Mouse (Mus musculus) liver, embryonic 13.5 days (tissue): Measurements from ENCODE around the gene Srrd. TPM values are rescaled to one million over a fixed set of nuclear protein-coding genes. Genes with fewer than 3 reads are reported as not detected.

Experiments used
- polyA plus RNA-seq: library from polyadenylated mRNA; unstranded; fragments of >200 nt; fragmentation: Nextera tagmentation; extraction: Ambion mirVana; gene quantifications from 2 replicates; pipeline ENCODE4 v1.2.1, GENCODE M21; 2015

Srrd gene
- polyA plus RNA-seq, 1 experiment from 2014 or later = 20.2 TPM

Other genes starting within 250 kb of the Srrd start
- 0.33 and 0.60 TPM in 2 replicates for gene Cryba4, start 90.5 kb downstream of the Srrd start, polyA plus RNA-seq
- 0.23 and 0.30 TPM in 2 replicates for gene Crybb1, start 87.2 kb downstream of the Srrd start, polyA plus RNA-seq
- gene Tpst2, start 66.3 kb downstream of the Srrd start, polyA plus RNA-seq = 35.4 and 36.0 TPM in 2 replicates
- 14.1 and 15.7 TPM in 2 replicates for gene Tfip11, start 16.7 kb downstream of the Srrd start, polyA plus RNA-seq
- gene Hps4, start within 50 bp of the Srrd start, polyA plus RNA-seq = 12.1 and 13.4 TPM in 2 replicates
- gene Gm6583, start 13.0 kb upstream of the Srrd start, polyA plus RNA-seq = 0.08 and 0.38 TPM in 2 replicates
- gene Asphd2, start 51.8 kb upstream of the Srrd start, polyA plus RNA-seq = 0.30 and 0.46 TPM in 2 replicates
- gene Gm6588, start 106.4 kb upstream of the Srrd start, polyA plus RNA-seq = not detected in 2 replicates
- gene Sez6l, start 234.1 kb upstream of the Srrd start, polyA plus RNA-seq = 0.05 and 0.06 TPM in 2 replicates